Mouse (Mus musculus): ENCODE data around the gene Ppp1r1b. TPM values are rescaled to one million over a fixed set of nuclear protein-coding genes. Genes with fewer than 3 reads are reported as not detected.

Gene Ppp1r1b
- total RNA-seq, 1 experiment from 2014 or later: not detected

DNA sequence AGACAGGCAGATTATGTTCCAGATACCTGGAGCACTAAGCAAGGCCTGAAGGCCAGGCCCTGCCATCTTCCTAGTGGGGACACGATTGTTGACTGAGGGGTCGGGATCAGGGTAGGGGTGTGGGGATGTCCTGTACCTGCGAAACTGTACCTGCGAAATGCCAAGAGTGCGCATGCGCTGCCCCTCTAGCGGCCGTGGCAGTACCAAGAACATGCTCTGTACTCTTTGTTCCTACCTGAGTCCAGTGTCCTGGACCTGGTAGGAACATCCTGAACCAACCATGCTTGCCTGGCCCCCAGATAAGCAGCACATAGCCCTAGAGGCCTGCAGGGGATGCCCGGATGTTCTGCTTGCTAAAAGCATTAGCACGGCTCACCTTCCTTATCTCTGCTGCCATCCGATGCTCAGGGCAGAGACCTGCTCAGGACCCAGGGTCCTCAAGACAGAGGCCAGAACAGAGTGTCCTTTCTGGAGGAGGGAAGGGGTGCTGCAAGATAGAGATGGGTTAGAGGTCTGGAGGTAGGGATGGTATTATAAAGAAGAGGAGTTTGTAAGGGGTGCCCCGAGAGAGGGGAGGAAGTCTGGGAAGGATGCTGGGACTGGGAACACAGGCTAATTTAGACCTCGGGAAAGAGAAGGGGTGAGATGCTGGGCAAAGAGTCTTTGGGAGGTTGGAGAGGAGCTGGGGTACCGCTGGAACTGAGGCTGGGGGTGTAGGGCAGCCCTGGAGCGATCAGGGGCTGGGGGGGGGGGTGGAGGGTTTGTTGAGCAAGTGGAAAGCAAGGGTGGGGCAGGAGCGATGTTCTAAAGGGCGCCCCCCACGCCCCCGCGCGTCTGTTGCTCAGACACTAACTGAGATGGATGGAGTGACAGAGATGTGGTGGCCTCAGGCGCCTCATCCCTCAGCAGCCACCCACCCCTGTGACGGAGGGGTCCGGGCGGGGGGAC lies 37.7 kb downstream of the Ppp1r1b start, which contains the start of gene Pnmt:
Gene Pnmt (plus strand): TSS at position 813 of the 948 bp plus-strand sequence.
- ATAC-seq (ENCODE audit: extremely low read depth, insufficient number of reproducible peaks, low FRiP score, poor library complexity, severe bottlenecking): no peak

DNA sequence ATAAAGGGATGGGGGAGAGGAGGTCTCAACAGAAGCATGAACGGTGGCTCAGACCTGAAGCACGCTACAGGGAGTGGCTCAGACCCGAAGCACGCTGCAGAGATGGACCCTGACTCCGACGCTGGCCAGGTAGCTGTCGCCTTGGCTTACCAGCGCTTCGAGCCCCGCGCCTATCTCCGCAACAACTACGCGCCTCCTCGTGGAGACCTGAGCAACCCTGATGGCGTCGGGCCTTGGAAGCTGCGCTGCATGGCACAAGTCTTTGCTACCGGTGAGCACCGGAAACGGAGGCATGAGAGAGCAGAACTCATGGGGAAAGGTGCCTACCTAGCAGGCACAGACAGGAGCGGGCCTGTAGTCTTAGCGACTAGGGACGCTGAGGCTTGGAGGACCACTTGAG lies 38.4 kb downstream of the Ppp1r1b start:
- no peak for ATAC-seq (ENCODE audit: extremely low read depth, insufficient number of reproducible peaks, low FRiP score, poor library complexity, severe bottlenecking)

DNA sequence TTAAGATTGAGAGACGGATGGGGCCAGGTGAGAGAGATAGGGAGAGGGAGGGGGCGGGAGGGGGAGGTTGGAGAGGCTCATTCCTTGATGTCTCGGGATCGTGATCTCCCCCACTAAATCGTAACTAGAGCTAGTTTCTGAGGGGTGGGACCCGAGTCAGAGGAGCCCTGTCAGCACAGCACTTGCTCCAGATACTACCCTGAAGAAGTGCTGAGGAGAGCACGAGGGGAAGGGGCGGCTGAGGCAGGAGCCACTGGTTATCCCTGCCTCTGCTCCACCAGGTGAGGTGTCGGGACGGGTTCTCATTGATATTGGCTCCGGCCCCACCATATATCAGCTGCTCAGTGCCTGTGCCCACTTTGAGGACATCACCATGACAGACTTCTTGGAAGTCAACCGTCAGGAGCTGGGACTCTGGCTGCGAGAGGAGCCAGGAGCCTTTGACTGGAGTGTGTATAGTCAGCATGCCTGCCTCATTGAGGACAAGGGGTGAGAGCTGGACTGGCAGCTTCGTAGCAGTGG lies 38.9 kb downstream of the Ppp1r1b start:
- ATAC-seq (ENCODE audit: extremely low read depth, insufficient number of reproducible peaks, low FRiP score, poor library complexity, severe bottlenecking): no peak

- no peak for ATAC-seq (ENCODE audit: extremely low read depth, insufficient number of reproducible peaks, low FRiP score, poor library complexity, severe bottlenecking)
These were observed 40.1 kb downstream of the Ppp1r1b start for GRCm38 (mm10) chr11:98388282-98388681.

DNA sequence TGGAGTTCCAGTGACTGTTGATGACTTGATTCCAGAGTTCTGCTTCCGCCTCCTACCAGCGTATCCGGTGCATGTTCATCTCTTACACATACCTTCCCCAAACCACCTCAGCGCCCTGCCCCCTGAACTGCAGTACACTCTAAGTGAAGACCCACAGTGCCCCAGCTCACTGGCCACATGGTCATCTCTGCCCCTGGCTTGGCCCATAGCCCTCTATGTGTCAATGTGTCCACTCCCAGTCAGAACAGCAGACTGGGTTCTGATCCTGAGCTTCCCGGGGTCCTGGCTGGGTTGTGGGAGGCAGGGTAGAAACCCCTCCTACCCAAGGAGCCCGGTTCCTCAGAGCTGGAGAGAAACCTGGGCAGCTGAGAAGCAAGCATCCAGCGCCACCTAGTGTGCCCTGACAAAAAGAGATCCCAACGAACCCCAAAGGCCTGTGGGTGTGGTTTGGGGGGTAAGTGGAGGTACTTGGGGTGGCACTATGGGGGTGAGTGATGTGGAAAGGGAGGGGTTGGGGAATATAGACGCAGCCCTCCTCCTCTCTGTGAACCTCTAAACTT lies 41.1 kb downstream of the Ppp1r1b start:
- no peak for ATAC-seq (ENCODE audit: extremely low read depth, insufficient number of reproducible peaks, low FRiP score, poor library complexity, severe bottlenecking)

DNA sequence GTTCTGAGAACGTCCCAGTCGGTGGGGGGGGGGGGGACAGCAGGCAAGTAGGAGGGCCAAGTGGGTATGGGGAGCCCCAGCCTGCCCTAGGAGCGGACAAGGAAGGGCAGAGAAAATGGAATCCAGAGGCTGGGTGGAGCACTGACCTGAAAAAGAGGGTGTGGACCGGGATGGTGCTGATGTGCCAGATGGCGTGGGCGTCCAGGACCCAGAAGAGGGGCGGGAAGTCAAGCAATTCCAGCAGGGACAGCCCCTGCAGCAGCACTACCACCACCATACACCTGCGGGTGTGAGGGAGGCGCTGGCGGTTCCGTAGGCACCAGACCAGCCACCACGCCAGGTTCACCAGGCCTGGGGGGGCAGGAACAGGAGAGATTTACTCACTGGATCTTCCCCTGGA lies 41.9 kb downstream of the Ppp1r1b start:
- ATAC-seq (ENCODE audit: extremely low read depth, insufficient number of reproducible peaks, low FRiP score, poor library complexity, severe bottlenecking): no peak

GRCm38 (mm10) chr11:98392034-98392433 lies 43.8 kb downstream of the Ppp1r1b start:
- no peak for ATAC-seq (ENCODE audit: extremely low read depth, insufficient number of reproducible peaks, low FRiP score, poor library complexity, severe bottlenecking)

DNA sequence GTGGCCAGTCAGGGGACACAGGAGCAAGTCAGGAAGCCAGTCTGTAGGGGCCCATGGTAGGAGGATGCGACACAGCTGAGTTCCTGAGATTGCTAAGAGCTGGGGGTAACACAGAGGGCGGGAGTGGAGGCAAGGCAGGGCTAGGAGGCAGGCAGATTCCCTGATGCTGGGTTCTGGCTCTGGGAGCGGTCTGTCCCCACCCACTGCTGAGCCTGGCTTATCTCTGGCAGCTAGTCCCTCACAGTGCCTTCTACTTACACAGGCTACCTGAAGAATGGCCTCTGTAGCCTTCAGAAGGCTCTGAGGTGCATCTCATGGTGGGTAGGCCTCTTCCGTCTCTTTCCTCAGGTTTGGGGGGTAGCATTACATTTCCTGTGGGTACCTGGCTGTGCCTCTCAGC lies 44.4 kb downstream of the Ppp1r1b start:
- ATAC-seq (ENCODE audit: extremely low read depth, insufficient number of reproducible peaks, low FRiP score, poor library complexity, severe bottlenecking): no peak

DNA sequence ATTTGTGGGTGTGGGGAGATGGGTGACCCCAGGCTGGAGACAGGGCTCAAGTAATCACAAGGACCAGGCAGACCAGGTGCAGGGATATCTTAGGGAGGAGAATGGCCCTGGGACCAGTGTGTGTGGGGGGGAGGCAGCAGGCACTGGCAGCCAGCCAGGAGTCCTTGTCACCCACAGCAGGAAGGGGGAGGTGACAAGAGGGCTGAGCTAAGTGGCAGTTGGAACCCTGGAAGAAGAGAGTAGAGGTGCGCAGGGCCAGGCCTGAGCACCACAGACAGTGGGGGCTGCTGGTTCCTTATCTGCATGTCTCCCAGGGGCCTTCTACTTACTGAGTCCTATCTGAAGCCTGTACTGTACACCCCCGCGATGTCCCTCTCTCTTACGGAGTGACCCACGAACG lies 45.1 kb downstream of the Ppp1r1b start:
- ATAC-seq (ENCODE audit: extremely low read depth, insufficient number of reproducible peaks, low FRiP score, poor library complexity, severe bottlenecking): no peak

GRCm38 (mm10) chr11:98394301-98394700 lies 46.1 kb downstream of the Ppp1r1b start:
- ATAC-seq (ENCODE audit: extremely low read depth, insufficient number of reproducible peaks, low FRiP score, poor library complexity, severe bottlenecking): no peak

- ATAC-seq (ENCODE audit: extremely low read depth, insufficient number of reproducible peaks, low FRiP score, poor library complexity, severe bottlenecking): no peak
These were observed 46.8 kb downstream of the Ppp1r1b start for GRCm38 (mm10) chr11:98395041-98395440.

- ATAC-seq (ENCODE audit: extremely low read depth, insufficient number of reproducible peaks, low FRiP score, poor library complexity, severe bottlenecking): no peak
These were observed 49.7 kb downstream of the Ppp1r1b start for GRCm38 (mm10) chr11:98397946-98398345.

- peak; percentile 81 for ATAC-seq (ENCODE audit: extremely low read depth, insufficient number of reproducible peaks, low FRiP score, poor library complexity, severe bottlenecking)
These were observed 52.0 kb downstream of the Ppp1r1b start, which contains the start of gene Pgap3 for GRCm38 (mm10) chr11:98400161-98400726. Gene Pgap3, minus strand, starts transcription at chr11:98400490.

GRCm38 (mm10) chr11:98400816-98401215 lies 52.6 kb downstream of the Ppp1r1b start:
- ATAC-seq (ENCODE audit: extremely low read depth, insufficient number of reproducible peaks, low FRiP score, poor library complexity, severe bottlenecking): no peak

DNA sequence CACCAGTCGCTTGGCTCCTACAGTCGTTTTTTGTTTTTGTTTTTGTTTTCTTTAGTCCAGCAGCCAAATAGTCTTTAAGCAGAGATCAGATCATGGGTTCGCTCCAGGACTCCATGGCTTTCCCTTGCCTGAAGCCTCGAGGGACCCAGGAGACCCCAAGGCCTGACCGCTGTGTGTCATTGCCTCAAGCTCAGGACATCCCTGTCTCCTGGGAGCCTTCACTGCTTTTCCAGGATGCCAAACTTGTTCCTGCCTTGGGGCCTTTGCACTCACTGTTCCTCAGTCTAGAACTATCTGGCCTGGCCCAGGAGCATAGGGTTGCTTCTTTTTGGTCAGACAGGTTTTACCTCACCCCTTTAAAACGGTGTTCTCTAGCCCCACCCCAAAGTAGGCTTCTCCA lies 58.4 kb downstream of the Ppp1r1b start:
- ATAC-seq (ENCODE audit: extremely low read depth, insufficient number of reproducible peaks, low FRiP score, poor library complexity, severe bottlenecking): no peak

Other genes starting within 250 kb of the Ppp1r1b start
- gene Fbxl20, start 198.0 kb upstream of the Ppp1r1b start, total RNA-seq (2017): 56.2 and 61.6 TPM in 2 replicates
- 52.8 and 56.1 TPM in 2 replicates for gene Med1, start 155.1 kb upstream of the Ppp1r1b start, total RNA-seq (2017)
- 134 and 140 TPM in 2 replicates for gene Cdk12, start 145.3 kb upstream of the Ppp1r1b start, total RNA-seq (2017)
- not detected in 2 replicates for gene Neurod2, start 18.8 kb upstream of the Ppp1r1b start, total RNA-seq (2017)
- gene Stard3, start 10.0 kb downstream of the Ppp1r1b start, total RNA-seq (2017): 36.2 and 47.1 TPM in 2 replicates
- not detected in 2 replicates for gene Tcap, start 35.4 kb downstream of the Ppp1r1b start, total RNA-seq (2017)
- gene Pnmt, start 38.0 kb downstream of the Ppp1r1b start, total RNA-seq (2017): not detected in 2 replicates
- gene Pgap3, start 52.1 kb downstream of the Ppp1r1b start, total RNA-seq (2017): 1.6 and 3.1 TPM in 2 replicates
- gene Erbb2, start 64.1 kb downstream of the Ppp1r1b start, total RNA-seq (2017): 0.23 TPM in 1 of 2 replicates, not detected in the other
- gene Mien1, start 90.6 kb downstream of the Ppp1r1b start, total RNA-seq (2017): 30.1 and 37.2 TPM in 2 replicates
- gene Grb7, start 98.0 kb downstream of the Ppp1r1b start, total RNA-seq (2017): 0.98 and 1.7 TPM in 2 replicates
- 315 and 346 TPM in 2 replicates for gene Ikzf3, start 197.6 kb downstream of the Ppp1r1b start, total RNA-seq (2017)
- gene Zpbp2, start 202.7 kb downstream of the Ppp1r1b start, total RNA-seq (2017): 2.4 and 7.5 TPM in 2 replicates
- gene Ormdl3, start 239.0 kb downstream of the Ppp1r1b start, total RNA-seq (2017): 18.6 and 23.8 TPM in 2 replicates
- not detected in 2 replicates for gene Lrrc3c, start 249.9 kb downstream of the Ppp1r1b start, total RNA-seq (2017)